Mouse (Mus musculus) T-cell, adult 2 months (primary cell): ENCODE measurements at regions not wholly inside any gene's neighbourhood (a gene's known extent, or its start where the extent isn't known, plus 50 kb on each side); places are given as distances from the start of the nearest gene placed in this dataset.
"Not testable (repeated sequence)": the region's sequence is repeated elsewhere in the genome, so short reads cannot be mapped to it uniquely, and the experiment has no call there.

Source experiments
- DNase-seq: peaks from one replicate; pipeline ENCODE4 v3.0.0; 2022; ENCODE audit warnings: low spot score

GRCm38 (mm10) chr17:42956588-42956987, 59.8 kb upstream of the Tnfrsf21 start:
- no peak for DNase-seq

- DNase-seq: no peak
Measured at GRCm38 (mm10) chr17:42954722-42955121, 61.6 kb upstream of the Tnfrsf21 start.

- DNase-seq: no peak
Measured at GRCm38 (mm10) chr17:42944453-42944852, 68.0 kb upstream of the Cd2ap start.

GRCm38 (mm10) chr17:42943272-42943696, 66.8 kb upstream of the Cd2ap start:
- DNase-seq: peak; percentile 65

GRCm38 (mm10) chr17:42939476-42939875, 63.0 kb upstream of the Cd2ap start:
- no peak for DNase-seq

DNA sequence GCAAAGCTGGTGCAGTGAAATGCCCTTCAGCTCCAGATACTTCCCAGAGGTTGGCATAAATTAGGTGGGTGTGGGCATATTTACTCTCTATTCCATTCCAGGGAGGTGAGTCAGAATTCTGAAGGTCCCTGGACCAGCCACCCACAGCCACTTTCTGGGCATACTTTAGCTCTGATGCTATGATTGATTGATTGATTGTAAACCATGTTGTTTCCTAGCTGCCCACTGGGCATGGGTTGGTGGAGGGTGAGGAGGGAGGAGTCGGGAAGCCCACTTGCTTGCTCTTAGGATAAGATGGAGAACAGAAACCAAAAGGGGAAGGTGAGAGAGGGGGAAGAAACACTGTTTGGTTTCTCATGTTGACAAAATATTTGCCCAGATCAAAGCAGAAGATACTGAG, 62.1 kb upstream of the Cd2ap start:
- no peak for DNase-seq

DNA sequence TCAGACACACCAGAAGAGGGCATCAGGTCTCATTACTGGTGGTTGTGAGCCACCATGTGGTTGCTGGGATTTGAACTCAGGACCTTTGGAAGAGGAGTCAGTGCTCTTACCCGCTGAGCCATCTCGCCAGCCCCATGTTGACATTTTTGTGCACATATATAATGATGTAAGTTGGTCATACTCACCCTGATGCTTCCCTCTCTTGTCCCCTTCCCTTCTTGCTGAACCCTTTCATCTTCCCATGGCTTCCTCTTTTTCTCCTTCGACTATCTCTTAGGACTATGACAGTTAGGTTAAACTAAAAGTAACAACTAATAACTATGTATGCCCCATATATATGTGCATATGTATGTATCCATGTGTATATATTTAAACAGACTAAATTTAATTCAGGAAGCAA, 61.0 kb upstream of the Cd2ap start:
- not testable (repeated sequence) for DNase-seq

GRCm38 (mm10) chr17:42934068-42934467, 57.6 kb upstream of the Cd2ap start:
- no peak for DNase-seq

DNA sequence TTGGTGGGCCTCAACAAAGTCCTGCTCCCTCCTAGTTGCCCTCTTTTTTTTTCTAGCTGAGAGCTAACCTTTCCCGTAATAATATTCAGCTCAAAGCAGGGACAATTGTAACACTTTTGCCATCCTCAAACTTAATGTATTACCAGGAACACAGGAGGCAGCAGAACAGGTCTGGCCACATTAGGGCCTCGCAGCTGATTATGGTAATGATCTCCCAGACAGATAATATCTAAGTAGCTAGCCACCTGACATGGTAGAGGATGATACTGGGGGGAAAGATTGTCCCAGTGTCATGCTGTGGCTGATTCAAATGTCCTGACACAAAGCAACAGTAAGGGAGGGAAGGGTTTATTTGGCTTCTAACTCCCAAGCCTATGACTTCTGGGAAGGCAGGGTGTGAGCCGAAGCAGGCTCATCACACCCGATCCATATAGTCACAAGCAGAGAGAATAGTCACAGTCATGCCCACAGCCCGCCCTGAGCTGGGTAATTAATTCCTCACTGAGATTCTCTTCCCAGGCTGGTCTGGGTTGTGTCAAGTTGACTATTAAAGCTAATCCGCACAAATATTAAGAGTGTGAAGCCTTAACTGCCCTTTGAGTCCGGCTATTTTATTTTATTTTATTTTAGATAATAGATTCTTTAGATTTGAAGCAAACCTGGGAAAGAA, 57.0 kb upstream of the Cd2ap start:
- no peak for DNase-seq

GRCm38 (mm10) chr17:42927320-42927719, 50.9 kb upstream of the Cd2ap start:
- DNase-seq: no peak
